Mouse (Mus musculus) thymus, postnatal 25 days (tissue): ENCODE data around the gene Edil3.

Experiments used
- DNase-seq: peaks from one replicate; pipeline ENCODE4 v3.0.0; 2022

Edil3 gene

DNA sequence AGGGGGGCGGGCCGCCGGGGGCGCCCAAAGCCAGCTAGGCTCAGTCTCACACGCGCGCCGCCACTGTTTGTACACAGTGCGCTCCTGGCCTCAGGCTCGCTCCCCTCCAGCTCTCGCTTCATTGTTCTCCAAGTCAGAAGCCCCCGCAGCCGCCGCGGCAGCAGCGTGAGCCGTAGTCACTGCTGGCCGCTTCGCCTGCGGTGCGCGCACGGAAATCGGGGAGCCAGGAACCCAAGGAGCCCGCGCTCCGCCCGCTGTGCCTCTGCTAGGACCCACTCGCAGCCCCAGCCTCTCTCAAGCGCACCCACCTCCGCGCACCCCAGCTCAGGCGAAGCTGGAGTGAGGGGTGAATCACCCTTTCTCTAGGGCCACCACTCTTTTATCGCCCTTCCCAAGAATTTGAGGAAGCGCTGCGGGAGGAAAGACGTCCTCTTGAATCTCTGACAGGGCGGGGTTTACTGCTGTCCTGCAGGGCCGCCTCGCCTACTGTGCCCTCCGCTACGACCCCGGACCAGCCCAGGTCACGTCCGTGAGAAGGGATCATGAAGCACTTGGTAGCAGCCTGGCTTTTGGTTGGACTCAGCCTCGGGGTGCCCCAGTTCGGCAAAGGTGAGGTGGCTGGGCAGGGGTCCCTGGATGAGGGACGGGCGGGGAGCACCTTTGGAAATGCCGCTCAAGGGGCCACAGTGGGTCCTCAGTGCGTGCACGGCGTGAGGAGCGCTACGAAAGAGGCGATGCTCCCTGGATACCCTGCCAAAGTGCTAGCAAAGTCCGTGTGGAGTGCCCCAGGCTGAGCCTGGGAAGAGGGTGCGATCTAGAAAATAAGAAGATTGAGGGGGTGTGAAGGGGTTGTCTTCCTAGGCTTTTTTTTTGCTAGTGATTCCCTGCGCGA lies at the start of gene Edil3:
Edil3 (plus strand) TSS at position 33 of the 892 bp plus-strand sequence.
- DNase-seq, result no peak

DNA sequence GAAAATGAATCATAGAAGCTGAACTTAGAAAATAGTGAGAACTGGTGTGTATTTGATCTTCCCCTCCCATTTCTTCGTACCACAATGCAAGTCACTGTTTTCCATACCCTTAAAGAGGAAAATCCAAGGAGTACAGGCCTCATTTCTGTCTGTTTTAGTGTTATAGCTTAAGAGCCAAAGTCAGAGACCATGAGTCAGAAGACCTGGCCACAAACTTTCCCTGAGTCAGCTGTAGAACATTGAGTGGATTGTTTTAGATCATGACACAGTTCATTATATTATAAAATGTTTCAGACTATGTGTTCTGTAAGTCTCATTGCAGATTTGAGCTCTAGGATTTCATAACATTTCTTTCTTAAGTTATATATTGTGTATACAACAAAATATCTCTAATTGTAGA lies 22.1 kb upstream of the Edil3 start:
- DNase-seq, result no peak

DNA sequence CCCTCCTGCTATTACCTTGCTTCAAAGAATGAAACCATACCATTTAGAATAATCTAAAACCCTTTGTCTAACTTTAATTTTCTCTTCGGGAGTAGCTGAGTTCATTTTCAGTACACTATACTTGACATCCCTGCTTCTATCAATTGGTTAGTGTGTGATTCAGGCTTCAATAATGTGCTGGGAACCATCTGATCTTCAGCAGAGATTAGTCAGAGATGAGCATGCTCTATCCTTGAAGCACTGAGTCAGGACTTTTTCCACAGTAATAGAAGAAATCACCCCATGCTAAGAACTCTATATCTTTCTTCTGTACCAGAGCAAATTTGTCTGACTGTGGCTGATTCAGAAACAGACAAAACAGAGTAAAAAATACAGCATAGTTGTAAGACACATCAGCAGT lies 20.3 kb upstream of the Edil3 start:
- no peak for DNase-seq

DNA sequence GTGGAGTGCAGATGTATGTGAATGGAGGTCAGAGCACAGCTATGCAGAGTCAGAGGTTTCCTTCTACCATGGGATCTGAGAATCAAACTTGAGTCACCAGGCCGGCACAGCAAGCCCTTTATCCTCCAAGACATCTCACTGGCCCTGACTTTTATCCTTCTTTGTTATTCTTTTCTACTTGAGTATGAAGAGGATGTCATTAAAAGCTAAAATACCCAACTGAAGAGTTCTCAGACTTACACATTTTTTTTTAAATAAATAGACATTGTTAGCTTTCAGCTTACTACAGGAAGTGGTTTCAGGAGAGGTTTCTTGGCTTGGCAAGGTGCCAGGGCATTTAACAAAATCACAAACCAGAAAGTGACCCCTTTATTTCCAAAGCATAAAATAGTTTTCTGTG lies 15.4 kb upstream of the Edil3 start:
- DNase-seq, result no peak

DNA sequence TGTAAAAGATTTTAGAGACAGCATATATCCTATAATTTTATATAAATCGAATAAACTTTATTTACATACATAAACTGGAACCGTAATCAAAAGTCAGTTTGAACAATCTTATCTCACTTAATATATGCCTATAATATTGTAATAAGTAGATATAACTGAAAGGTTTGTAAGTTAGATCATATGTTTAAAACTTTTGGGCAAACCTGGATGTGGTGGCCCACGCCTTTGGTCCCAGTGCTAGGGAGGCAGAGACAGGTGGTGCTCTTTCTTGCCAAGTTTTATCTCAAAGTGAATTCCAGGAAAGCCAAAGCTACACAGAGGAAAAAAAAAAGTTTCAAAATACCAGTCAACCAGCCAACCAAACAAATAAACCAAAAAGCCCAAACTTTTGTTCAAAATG lies 15.0 kb upstream of the Edil3 start:
- no peak for DNase-seq

DNA sequence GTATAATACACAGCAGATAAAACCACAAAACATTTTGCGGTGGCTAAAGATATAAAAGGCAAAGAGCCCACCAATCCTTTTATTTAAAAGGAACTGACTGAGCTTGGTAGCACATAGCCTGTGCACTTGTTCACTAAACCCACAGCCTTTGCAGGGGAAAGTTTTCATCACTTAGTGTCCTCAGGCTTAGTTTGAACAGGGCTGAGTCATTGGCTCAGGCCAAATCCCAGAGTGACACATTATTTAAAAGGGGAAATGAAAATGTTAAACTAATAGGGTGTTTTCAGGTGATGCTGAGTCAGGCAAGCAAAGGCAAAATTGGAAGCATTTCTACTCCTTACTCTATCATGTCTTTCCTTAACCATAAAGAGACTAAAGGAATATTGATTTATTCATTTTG lies 11.2 kb upstream of the Edil3 start:
- no peak for DNase-seq

DNA sequence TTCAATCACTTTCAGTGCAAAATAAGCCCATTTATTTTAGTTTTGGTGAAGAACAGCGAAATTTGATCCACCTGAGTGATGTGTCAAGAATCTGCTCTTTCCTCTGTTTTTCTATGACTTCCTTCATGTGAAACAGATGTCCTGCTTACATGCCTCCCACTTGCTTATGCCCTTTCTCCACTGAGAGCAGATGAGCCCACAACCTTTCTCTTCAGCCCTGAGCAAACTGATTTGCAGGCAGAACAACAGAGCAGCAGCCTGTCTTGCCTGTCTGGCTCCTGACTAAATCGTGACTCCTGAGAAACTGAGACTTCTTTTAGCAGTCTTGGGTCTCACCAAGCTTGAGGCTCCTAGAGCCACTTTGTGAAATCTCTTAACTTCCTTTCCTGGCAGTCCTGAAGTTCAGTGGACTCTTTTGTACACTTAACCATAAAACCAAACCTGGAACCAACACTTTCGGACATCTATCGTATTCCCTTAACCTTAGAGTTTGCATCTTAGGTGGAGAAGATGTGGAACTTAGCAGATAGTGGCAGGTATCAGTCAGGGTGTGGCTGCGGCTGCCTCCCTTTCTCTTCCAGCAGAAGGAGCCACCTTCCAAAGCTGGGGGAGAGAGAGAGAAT lies 475 bp upstream of the Edil3 start:
- DNase-seq, result no peak

DNA sequence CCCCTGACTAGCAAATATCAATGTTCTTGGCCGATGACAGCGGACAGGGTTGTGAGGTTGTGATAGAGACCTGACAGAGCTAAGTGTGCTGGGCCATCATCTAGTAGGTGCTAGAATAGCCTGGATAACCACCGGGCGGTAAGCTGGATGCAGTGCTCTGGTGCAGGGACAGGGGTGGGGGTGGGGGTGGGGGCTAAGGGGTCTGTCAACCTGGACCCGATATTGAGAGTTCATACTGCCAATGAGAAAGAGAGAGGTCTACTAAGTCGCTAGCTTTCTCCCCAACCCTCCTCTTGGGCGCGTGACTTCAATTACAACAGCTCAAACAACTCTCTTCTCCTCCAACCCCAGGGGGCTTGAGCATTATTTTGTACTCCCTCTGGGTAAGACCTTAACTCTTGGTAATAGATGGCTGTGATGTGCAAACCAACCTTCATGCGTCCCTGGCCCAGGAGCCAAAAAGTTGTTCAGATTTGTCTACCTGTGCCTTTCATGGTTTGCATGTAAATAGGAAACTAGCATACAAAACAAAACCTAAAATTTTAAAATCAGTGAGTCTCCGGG lies 1.1 kb downstream of the Edil3 start:
- DNase-seq, result no peak

DNA sequence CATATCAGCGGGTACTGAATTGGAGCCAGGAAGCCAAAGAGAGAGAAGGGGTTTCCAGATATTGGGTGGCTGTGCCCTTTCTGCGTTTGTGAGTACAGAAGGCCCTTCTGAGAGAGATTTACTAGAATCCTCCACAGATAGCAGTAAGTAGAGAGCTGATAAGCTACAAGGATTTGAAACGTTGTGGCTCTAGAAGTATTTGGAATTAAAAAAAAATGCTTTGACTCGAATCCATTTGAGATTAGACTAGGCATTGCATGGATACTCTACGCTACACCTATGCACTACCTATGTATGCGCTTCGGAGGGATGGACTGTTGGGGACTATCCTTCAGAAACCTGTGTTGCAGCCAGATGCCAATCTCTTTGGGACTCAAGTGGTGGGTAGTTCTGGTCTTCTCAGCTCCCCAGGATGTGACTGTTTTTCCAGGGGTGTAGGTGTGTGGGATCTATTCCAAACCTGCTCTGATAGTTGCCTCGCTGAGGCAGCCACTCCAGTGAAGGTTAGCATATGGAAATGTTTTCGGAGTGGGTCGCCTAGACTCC lies 1.8 kb downstream of the Edil3 start:
- no peak for DNase-seq

DNA sequence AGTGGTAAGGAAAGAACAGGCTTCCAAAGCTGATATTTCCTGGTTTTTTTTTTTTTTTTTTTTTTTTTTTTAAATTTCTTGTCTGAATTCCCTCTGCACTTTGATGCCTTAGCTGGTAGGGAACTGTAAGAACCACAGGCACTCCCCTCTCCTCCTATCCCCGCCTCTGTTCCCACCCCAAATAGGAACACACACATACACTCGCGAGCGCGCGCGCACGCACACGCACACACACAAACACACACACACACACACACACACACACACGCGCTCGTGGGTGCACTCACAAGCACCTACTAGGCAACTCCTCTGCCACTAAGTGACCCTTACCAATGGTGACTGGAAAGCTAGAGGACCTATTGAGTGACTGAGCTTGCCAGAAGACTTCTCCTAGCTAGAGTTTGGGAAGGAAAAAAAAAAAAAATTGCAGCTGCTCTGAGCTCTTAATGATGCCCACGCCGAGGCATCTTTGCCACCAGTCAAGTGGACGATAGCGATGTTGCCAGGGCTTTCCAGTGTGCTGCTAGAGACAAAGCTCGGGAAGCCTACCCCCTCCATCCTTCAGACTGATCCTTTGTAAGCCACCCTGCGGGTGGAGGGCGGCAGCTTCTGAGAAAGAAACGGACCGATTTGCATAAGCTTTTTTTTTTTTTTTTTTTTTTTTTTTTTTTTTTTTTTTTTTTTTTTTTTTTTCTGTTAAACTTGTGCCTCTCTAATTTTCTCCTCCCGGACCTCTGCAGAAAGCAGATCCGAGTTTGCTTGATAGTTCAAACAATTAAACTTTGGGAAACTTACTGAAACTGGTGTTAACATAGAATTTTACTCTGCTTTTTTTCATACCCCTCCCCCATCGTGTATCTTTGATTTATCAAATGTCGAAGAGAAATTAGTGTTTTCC lies 2.5 kb downstream of the Edil3 start:
- no peak for DNase-seq

DNA sequence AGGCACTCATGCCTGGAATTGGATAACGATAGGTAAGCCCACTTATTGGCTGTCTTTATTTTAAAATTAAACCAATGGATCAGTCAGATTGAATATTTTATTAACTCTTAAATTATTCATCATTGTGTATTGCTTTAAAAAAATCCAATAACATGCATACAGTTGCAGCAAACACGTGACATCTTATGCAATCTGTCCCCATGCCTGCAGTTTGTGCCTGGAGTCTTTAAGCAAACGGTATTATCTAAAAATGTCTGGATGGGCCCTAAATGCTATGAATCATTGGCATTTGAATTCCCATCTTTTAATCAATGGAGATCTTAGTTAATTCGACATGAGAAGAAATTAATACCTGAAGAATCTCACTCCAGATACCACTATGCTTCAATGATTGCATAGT lies 3.2 kb downstream of the Edil3 start:
- DNase-seq, result no peak

DNA sequence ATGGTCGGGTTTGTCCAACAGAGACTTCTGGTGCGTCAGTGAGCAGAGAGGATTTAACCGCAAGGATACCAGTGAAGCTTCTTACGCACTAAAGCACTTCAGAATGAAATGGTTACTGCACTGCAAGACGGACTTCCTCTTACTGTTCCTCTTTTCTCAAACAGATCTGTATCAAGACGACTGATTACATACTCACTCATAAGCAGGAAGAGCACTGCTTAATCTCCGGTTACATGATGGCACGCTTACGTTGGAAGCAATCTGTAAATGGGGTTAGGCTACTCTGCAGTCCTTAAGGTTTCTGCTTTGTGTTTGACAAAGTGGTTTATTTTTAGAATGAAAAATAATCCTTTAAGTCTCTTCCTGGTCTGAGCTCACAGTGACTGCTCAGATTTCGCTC lies 7.1 kb downstream of the Edil3 start:
- no peak for DNase-seq

DNA sequence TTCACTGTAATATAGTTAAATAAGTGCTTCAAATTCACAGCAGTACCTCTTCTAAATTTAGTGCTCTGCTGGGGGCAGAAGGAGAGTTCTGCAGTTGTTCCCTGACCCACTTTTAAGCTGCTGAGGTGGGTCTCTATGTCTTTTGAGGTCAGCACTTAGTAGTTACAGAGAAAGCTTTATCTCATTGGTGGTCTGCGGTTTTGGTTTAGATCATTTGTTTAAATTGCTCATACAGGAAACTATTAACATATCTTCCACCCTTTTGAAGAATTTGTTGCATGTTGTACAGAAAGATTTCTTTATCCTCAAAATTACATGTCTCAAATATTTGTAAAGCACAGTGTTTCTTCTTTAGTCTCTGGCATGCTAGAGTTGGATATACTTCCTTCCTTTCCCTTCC lies 12.5 kb downstream of the Edil3 start:
- DNase-seq, result no peak

DNA sequence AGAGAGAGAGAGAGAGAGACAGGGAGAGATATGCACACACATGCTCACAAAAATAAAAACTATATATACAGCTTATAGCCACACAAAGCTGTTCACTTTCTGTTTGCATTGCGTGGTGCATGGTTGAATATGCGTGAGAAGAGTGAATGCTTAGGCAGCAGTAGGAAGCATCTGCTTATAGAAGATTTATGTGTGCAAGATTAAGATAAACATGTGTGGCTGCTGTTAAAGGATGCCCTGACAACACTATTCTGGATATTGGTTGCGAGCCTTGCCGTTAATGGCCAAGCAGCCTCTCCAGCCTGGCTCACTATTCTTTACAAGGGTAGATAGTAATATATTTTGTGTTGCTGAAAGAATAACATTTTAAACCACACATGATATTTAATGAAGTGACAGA lies 28.5 kb downstream of the Edil3 start:
- no peak for DNase-seq

DNA sequence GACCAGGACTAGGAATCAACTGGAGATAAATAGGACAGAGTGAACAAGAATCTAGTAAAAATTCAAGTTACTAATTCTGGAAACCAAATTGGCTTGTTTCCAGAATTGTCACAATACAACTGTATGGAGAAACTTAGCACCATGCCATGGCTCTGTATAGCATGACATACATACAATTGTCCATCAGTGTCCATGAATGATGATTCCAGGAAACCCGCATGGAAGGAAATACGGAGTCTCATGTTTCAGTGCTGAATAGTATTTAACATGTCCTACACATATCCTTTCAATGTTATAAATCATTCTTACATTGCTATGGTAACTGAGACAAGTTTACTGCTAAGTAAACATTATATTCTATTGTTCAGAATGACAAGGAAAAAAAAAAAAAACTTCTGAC lies 58.7 kb downstream of the Edil3 start:
- no peak for DNase-seq

DNA sequence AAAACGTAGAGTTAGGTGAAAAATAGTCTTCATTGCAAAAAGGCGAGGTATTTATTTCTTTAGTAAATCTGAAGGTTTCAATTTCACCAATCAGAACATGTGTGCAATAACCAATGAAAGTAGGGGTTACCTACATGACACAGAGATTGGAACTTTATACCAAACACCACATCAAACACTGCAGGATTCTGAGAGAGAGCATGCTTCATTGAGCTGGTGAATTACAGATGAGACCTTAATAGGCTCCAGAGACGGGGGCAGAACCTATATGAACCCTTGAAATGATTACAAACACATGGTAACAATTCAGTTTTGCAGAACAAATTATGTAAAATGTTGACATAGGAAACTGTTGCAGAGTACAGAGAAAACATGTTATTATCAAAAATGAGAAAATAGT lies 69.5 kb downstream of the Edil3 start:
- no peak for DNase-seq

DNA sequence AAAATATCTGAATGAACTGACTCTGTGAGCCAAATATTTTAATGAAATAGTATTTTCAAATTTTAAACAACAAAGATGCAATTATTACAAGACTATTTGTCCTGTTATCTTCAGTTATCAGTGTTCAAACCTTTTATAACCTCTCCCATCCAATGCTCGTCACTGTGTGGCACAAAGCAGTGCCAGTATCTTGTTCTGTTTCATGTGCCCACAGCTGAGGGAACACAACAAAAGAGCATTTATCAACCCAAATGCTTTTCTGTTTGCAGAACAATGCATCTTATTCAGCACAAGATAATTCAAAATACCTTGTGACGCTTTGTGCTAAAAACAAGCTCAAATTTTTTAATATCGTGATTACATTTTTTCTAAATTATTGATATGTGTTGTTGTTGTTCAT lies 78.8 kb downstream of the Edil3 start:
- DNase-seq, result no peak

DNA sequence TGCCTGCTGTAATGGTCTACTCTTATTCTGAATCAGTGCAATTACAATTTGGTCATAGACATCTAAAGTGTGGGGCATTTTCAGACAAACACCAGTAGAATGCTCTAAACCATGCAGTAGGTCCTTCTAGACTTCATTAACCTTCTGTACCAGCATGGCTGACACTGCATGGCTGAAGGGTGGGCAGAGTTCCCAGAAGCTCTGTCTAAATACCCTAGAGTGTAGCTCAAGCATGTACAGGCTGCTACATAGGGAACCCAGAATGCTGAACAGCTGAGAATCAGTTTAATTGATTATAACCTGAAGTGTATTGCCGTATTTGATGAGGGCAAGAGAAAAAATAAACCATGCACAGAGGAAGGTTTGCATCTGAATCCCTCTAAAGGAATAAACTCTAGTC lies 86.1 kb downstream of the Edil3 start:
- DNase-seq, result no peak

DNA sequence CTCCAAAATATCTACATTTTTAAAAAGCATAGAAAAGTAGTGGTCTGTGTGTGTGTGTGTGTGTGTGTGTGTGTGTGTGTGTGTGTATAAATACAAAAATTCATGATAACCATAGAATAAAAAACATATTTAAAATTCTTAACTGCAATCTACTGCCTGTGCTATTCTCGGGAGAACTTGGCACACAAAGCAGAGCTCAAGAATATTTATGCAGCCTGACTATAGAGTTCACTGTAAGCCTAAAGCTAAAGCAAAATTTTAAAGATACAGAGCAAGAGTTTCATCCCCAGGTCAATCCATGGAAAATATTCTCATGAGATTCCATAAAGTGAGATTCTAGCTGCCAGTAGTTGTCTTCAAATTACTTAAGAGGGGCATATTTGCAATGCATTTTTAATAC lies 86.9 kb downstream of the Edil3 start:
- no peak for DNase-seq

DNA sequence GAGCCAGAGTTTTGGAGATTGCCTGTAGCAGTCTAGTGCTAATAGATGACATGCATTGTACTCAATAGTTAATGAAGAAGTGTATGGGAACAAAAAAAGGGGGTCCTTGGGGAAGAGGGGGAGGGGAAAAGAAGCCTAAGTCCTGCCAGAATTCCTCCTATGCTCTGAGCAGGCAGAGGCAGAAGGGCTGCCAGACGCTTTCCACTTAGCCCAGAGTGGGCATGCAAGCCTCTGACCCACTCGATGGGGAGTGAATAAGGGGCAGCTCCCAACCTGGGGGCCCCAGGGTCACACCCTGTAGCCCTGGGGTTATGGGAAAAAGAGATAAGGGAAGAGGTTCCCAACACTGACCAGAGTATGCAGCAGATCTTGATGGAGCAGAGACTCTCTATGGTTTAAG lies 95.2 kb downstream of the Edil3 start:
- DNase-seq, result no peak

DNA sequence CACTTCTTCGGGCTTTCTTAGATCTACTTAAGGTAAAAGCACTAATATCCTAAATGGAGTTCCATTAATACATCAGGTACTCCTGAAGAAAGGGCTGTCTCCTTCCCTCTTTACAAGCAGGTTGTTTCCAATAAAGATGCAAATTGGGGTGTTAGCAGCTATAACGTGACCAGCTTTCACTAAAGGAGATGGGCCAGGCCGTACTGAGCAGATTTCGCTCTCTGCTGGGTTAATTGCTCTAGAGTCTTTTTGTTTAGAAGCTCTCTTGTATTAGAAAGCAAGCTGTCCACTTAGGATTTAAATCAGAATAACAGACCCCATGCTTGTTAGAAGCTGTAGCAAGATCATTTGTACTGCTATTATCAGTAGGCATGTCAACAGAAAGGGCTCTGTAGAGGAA lies 108.4 kb downstream of the Edil3 start:
- DNase-seq, result no peak

DNA sequence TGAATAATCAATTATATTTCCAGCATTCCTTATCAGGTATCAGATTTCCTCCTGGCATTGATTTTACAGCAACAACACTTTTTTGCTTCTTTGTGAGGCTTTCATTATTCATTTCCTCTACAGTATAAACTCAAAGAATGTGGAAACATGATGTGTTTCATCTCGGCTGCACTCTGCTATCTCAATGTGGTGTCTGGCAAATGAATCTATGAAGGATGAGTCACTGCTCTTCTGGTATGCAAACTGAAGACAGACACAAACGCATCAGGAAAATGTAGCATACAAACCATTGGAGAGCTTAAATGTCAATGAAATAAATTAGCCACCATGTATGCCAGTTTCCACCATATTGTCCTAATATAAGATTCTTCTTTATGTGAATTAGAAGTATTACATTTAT lies 117.3 kb downstream of the Edil3 start:
- no peak for DNase-seq

DNA sequence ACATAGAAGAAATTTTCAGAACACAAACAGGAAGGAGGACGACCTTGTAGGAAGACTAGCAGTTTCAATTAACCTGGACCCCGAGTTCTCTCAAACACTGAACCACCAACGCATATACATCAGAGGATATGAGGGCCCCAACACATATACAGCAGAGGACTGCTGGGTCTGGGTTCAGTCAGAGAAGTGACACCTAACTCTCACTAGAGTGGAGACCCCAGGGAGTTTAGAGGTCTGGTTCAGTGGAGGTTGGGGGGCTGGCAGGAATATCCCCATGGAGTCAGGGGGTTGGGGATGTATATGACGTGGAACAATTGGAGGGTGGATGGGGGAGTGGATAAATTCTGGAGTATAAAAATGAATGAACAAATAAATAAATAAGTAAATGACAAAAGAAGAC lies 151.1 kb downstream of the Edil3 start:
- DNase-seq, result no peak
